Mouse (Mus musculus): ENCODE measurements around the gene Sh3bp4.

GRCm38 (mm10) chr1:89062977-89063376, 7.2 kb upstream of the Sh3bp4 start:
- no peak for TF ChIP-seq POLR2A (IDR thresholded peaks at IDR 0.05; ENCODE audit: low read depth, low read length)
- no peak for TF ChIP-seq CTCF (IDR thresholded peaks at IDR 0.05; ENCODE audit: extremely low read depth, insufficient read depth, insufficient read length, insufficient replicate concordance)
